Mouse (Mus musculus): ENCODE measurements at regions not wholly inside any gene's neighbourhood (a gene's known extent, or its start where the extent isn't known, plus 50 kb on each side); places are given as distances from the start of the nearest gene placed in this dataset.

GRCm38 (mm10) chr3:36798160-36798823, 64.6 kb upstream of the 4932438A13Rik start:
- Histone ChIP-seq H3K4me3 (replicated peaks) (no peak overlapping the region), H3K27me3 (replicated peaks) (no peaks in the 10 kb centered on the region), H3K36me3 (no peaks in the 10 kb centered on the region), H3K27ac (no peak overlapping the region), H3K9me3 (no peaks in the 10 kb centered on the region), H3K4me1 (no peaks in the 10 kb centered on the region), H3K4me2 (no peak overlapping the region), H3K9ac (no peak overlapping the region)
- WGBS = 70% methylated on average over 13 of the region's 13 CpGs
- ATAC-seq (ENCODE audit: insufficient read depth, low FRiP score, low read depth) = peak; percentile 76; the same call in 1 of the 2 replicates

GRCm38 (mm10) chr3:36810528-36810927, 52.4 kb upstream of the 4932438A13Rik start:
- Histone ChIP-seq H3K4me2 (no peak overlapping the region), H3K9ac (no peak overlapping the region), H3K4me1 (no peaks in the 10 kb centered on the region), H3K9me3 (no peaks in the 10 kb centered on the region), H3K36me3 (no peaks in the 10 kb centered on the region), H3K4me3 (replicated peaks) (no peak overlapping the region), H3K27ac (no peak overlapping the region), H3K27me3 (replicated peaks) (no peaks in the 10 kb centered on the region)
- no peak for ATAC-seq (ENCODE audit: insufficient read depth, low FRiP score, low read depth)
- 54% methylated on average over 5 of the region's 5 CpGs for WGBS

Measured in stomach, embryonic 15.5 days (tissue).